Mouse (Mus musculus) gastrocnemius, postnatal 36 days (tissue): ENCODE measurements at regions not wholly inside any gene's neighbourhood (a gene's known extent, or its start where the extent isn't known, plus 50 kb on each side); places are given as distances from the start of the nearest gene placed in this dataset.

Source experiments
- DNase-seq, 2 experiments: peaks; one replicate each; pipeline ENCODE4 v3.0.0; 2022
- intact Hi-C: fragments of 180-260 bp; cut with DNase I; formaldehyde crosslinking; loops from one replicate; pipeline ENCODE4 v1.15.1; 2025

DNA sequence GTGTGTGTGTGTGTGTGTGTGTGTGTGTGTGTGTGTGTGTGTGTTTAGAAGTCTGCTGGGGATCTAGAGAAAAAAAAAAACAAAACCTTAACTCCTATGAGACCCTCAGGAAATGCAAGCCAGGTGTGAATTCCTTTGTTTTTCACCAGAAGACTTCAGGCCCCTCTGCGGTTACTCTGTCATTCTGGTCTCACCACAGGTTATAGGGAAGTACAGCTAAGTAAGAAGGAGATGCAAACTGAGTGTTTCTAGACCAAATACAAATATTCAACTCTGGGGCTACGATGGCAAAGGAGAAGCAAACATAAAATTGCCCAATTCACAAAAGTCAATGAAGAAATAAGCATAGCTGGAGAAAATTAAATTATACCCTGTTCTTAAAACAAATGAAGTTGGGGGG is 54.9 kb upstream of the Basp1 start:
- no peak for DNase-seq
- intact Hi-C loops, result no loop called here

DNA sequence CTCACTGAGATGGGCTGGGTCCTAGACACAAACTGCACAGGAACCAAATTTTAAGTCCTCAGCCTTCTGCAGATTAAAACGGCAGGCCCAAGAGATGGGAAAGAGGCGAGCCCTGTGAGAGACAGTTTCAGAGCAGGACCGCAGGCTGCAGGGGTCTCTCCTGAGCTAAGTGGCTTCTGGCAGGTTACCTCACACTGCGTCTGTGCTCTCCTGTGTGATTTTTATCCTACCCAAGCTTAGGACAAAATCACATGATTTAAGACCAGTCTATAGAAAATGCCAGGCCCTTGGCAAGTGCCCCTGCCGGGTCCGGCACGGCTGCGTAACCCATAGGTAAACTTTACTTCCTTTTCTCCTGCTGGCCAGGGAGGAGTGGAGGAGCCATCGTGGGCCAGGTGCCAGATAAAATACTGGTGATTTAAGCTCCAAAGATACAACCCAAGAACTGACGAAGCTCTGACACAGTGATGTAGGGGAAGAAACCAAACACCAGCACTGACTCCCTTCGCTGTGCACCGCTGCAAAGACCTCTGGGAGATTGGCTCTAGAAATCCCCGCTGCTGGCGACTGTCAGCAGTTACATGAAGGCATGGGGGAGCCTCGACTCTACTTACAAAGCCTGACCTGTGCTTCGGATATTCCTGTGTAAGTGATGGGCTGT is 55.8 kb upstream of the Basp1 start:
- no peak for DNase-seq
- intact Hi-C loops, result no loop called here

DNA sequence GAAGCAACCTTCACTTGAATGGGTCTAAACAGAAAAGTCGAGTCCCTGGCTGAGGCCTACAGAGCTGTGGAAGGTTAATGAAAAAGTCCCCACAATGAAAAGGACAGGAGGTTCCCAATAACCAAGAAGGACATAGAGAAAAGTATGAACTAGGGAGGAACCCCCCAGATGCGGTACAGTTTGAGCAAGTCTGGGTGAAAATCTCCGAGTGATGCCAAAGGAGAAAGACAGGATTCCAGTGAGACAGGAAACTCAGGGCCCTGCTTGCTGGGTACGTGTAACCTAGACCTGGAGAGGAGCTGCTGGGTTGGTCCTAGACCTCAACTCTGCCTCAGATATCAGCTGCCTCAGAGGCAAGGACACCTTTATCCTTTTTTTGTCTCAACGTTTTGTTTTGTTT is 57.8 kb upstream of the Basp1 start:
- no peak for DNase-seq
- intact Hi-C loops, result no loop called here

DNA sequence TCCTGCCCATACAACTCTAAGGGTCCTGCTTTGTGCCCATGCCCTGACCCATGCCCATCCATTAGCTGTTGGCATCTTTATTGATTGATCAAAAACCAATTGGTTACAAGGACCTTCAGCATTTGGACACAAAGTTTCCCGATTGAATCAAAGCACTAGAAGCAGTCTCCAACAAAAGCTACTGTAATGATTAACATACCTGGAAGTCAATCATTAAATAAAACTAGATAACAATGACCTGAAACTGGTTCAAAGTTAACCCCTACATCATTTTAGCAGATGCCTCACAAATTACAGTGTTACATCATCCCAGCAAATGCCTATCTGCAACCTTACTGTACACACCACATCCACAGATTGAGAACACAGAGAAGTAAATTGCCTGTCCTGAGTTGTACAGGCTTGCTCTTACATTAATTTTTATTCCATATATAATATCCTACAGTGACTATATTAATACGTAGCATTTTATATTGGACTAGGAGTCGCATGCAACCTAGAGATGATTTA is 59.7 kb upstream of the Basp1 start:
- intact Hi-C loops, result no loop called here
- no peak for DNase-seq

DNA sequence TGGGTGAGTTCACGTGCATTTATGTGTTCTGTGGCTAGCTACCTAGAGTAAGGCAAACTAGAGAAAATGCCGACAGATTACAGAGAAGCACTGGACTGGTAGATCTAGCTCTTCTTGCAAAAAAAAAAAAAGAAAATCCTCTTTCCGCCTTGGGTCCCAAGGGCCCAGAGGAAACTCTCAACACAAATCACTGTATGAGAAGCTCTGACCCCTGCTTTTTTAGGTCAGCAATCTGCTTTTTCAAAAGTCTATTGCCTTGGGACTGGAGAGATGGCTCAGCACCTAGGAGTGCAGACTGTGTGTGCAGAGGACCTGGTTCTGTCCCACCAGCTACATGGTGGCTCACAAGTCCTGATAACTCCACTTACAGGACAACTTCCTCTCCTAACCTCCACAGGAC is 60.5 kb upstream of the Basp1 start:
- intact Hi-C loops, result no loop called here
- DNase-seq, result no peak

DNA sequence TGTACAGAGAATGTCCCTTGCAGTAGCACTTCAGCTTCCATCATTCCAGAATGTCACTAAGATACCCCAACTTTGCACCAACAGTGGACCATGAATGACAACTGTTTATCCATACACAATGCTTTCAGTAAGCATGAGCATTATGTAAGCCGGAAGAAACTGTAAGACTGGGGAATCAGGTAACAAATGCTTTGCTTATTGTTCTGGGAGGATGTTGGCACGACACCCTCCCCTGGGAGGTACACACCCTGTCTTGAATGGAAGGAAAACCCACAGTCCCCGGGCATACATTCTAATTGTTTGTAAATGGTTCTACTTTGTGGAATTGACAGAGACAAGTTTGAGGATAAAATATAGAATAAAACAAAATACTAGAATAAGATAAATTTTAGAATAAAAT is 69.0 kb upstream of the Basp1 start:
- intact Hi-C loops, result no loop called here

DNA sequence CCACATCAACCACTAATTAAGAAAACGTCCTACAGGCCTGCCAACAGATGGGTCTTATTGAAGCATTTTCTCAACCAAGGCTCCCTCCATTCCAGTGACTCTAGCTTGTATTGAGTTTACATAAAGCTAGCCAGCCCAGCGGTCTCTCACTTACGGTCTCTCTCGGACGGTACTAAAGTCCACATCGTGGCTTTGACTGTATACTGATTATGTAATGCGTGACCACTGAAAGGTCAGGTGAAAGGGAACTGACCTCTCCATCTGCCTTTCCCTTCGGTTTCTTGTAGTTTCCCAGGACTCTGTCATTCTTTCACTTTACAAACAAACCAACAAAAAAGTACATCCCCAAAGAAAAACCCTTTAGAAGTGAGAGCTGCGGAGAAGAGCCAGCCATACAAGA is 71.8 kb upstream of the Basp1 start:
- DNase-seq, result no peak
- intact Hi-C loops, result loop anchor here (5.0 kb wide), 1 partner anchor 232 kb away; no protein-coding TSS in a partner anchor

More for the DNA sequence above, 69.0 kb upstream of the Basp1 start:
- DNase-seq, result peak in 1 of 2 experiments; percentile 32

DNA sequence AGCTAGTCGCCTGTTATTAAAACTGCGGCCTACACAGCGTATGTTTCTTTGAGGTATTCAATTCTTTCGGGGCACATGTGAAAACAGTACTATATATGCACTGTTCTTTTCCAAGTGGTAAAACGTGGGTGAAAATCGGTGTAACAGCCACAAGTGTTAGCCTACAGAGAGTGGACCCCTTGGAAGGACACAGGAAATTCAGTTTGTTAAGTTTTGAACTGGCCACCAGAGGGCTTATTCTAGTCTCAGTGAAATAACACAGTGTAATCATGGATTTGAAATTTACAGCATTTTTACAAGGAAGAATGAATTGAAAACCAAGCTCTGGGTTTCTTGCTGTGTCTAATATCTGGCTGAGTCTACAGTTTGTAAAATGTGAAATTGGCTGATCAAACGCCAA is 72.6 kb upstream of the Basp1 start:
- DNase-seq, result no peak
- intact Hi-C loops, result loop anchor here (5.0 kb wide), 1 partner anchor 231 kb away; no protein-coding TSS in a partner anchor

DNA sequence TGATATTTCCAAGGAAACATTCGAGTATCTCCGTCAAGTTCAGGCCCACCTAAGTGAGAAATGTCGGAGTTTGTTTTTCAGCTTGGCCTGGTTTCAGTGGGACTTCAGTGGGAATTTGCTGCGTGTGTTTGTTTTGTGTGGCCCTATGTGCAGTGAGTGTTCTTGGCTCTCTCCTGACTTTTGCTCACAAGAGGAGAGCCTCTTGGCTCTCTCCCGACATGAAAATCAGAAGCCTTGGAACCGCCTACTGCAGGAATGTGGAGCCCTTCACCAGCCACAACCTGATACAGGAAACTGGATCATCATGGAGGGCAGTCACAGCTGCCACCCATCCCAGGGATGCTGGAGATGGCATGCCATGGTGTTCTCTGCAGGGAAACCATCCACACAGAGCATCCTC is 76.2 kb upstream of the Basp1 start:
- intact Hi-C loops, result loop anchor here (5.0 kb wide), 1 partner anchor 227 kb away; no protein-coding TSS in a partner anchor
- no peak for DNase-seq

DNA sequence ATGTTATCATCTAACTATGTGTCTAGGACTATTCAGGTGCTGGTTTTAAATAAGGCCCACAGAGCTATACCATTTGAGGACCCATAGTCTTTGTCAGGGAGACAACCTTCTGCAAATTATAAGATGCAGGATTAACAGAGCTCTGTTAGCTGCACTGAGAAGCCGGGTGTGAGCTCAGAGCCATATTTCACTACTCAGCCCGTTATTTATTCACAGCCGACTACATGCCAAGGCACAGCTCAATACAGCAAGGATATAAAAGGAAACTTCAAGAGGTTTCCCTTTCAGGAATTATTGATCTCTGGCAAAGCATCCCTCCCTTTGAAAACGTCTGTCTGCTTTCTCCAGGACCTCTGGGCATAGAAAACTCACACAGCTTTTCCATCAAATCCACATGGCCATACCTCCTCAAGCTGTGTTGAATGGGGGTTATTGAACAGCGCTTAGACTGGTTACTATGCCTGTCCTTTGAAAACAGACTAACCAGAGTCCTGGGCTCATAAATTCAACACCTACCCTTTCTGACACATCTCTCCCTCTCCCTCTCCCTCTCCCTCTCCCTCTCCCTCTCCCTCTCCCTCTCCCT is 78.7 kb upstream of the Basp1 start:
- intact Hi-C loops, result no loop called here

DNA sequence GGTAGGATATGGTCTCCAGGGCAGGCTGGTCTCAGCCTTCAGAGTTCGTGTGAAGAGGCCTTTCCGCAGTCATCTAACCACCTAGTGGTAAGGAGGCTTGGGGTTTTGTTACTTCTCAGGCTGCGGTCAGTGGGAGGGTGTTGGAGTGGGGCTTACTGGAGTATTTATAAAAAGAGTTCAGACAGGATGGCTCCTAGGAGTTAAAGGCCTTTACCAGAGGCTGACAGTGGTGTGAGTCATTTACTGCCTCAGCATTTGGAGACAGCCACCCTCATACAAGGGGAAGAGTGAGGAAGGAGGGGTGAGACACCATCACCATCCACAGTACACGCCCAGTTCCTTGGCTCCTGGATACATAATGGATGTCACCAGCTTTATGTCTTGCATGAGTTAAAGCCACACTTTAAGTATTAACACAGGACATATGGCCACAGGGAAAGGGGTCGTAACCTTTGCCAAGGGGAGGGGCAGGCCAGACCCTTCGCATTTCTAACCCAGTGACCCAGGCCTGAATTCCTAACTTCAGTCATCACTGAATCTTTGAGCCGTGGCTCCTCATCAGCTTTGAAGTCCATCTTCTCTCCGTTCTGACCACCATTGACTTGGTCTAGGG is 81.2 kb upstream of the Basp1 start:
- no peak for DNase-seq
- intact Hi-C loops, result no loop called here

More for the DNA sequence above, 78.7 kb upstream of the Basp1 start:
- DNase-seq, result no peak

DNA sequence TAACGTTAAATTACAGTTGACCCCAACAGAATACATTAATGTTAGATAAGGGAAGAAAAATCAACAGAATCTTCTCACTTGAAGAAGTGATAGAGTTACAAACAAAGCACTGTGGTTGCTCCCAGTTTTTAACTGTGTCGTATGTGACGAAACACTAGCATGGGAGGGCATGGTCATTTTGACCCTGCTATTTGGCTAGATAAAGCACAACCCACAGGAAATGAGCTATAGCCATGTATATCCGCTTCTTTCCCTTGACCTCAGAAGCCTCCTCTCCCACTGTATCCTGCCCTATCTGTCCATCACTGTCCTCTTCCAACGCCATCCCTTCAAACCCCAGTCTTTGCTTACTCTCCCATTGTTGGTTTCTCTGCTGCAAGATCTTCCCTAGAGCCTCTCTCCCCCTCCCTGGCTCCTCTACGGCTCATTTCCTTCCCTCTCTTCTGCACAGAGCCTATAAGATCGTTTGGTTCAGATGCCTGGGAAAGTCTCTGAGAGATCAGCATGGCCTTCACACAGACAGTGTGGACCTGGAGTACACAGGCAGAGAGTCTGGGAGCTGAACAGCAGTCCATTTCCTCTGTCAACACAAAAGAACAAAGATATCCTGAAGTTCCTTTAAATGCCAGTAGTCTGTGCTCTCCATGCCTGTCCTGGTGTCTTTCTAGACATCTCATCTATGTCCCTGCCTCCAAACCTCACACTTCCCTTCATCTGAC is 82.5 kb upstream of the Basp1 start:
- intact Hi-C loops, result no loop called here
- no peak for DNase-seq

DNA sequence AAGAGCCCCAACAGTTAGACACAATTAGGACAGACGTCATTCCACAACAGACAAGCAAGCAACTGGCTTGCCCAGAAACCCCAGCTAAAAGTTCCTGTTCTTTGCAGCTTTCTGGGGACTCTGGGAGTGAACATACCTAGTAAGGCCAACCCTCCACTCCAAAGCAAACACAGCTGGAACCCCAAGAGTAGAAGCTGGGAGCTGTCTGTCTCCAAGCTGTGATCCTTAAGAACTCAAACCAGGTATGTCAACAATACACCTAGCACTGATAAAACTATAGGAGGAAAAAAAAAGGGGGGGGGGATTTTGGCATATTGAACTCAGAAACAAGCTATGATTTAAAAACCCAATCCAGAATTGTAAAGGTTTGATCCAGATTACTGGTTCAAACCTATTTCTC is 84.2 kb upstream of the Basp1 start:
- no peak for DNase-seq
- intact Hi-C loops, result no loop called here

DNA sequence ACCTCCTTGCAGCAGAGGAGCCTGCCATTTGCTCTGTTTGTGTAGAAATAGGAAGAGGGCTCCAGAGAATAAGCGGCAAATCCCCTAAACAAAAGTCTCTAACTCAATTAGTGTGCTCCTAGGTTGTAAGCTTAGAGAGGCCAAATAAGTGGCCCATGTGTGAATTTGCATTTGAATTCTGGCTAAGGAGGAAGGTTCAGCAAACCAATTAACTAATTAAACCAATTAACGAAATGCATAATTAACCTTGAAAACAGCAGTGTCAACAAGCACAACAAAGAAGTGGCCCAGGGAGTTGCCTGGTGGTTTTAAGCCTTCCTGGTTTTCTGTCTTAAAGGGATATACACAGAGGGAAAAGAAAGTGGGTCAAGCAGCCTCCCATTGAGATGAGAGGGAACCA is 84.9 kb upstream of the Basp1 start:
- intact Hi-C loops, result no loop called here
- DNase-seq, result no peak

DNA sequence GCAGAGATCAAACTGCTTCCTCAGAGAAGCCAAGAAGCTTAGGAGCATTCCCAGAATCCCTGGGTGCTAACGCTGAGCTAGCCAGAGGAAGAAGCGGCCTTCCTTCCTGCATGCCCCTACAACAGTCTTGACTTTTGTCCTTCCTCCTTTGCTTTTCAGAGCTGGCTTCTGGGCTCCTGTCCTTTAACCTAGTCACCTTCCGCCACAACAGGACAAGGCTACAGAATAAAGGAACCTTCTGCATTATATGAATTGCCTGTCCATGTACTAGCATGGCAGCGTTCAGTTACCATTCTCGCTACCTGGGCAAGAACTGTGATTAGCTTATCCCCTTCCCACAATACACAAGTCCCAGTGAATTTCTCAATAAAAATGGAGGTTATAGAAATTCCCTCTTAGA is 88.9 kb upstream of the Basp1 start:
- no peak for DNase-seq
- intact Hi-C loops, result no loop called here

DNA sequence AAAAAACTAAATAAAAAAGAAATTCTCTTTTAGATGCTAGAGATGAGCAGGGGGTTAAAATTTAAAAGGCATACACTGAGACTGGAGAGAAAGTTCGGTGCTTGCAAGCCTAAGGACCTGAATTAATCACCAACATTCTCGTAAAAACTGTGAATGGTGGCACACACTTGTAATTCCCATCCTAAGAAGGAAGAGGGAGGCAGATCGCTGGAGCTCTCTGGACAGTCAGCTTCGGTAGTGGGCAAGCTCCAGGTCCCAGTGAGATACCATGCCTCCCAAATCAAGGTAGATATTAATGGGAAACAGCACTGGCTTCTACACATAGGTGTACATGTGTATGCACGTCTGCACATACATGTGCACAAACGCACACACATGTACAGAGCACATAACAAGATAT is 89.5 kb upstream of the Basp1 start:
- intact Hi-C loops, result no loop called here
- DNase-seq, result no peak

DNA sequence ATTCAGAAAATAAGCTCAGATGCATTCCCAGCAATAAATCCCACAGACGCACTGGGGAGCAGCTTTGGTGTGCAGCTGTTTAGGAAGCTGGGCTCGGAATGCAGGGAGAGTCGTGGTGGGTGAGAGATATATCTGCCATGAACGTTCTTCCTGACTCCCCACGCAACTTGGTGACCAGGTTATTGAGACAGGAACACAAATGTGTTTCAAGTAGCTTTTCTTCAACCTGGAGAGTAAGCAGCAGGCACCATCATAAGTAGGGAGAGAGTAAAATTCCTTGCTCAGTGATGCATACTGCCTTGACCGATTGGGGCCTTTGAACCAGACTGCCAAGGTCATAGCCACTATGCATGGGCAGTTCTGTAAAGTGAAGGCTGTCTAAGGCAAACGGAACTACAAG is 95.6 kb upstream of the Basp1 start:
- no peak for DNase-seq
- intact Hi-C loops, result no loop called here

DNA sequence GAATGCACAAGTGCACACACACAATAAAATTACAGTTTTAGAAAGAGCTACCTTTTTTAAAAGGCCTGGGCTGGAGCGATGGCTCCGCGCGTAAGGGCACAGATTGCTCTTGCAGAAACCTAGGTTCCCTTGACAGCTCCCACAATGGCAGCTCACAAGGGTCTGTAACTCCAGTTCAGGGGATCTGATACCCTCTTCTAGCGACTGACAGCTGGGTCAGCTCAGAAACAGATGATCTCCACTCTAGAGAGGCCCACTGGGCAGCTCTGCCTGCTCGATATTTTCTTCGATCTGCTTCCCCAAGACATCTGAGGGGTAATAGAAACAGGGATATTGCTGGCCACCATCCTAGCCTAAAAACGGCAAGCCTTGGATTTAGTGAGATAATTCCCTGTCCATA is 96.0 kb upstream of the Basp1 start:
- intact Hi-C loops, result no loop called here

DNA sequence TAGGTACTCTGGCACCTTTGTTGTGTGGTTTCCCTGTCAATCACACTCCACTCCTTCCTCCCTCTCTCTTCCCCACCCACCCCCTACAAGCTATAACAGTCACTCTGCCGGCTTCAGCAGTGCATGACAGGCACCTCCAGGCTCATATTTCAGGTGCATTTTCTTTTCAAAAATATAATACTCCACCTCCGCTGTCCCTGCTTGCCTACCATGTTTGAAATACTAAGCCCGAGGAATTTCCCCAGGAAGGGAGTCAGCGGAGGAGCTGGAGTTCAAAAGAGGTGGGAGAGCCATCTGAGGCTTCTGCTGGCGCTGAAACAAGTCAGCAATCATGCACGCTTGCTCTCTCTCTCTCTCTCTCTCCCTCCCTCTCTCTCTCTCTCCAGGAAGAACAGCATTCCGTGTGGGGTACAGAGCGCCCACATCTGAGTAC is 96.5 kb upstream of the Basp1 start:
- intact Hi-C loops, result no loop called here
- DNase-seq, result no peak

More for the DNA sequence above, 96.0 kb upstream of the Basp1 start:
- DNase-seq, result no peak

DNA sequence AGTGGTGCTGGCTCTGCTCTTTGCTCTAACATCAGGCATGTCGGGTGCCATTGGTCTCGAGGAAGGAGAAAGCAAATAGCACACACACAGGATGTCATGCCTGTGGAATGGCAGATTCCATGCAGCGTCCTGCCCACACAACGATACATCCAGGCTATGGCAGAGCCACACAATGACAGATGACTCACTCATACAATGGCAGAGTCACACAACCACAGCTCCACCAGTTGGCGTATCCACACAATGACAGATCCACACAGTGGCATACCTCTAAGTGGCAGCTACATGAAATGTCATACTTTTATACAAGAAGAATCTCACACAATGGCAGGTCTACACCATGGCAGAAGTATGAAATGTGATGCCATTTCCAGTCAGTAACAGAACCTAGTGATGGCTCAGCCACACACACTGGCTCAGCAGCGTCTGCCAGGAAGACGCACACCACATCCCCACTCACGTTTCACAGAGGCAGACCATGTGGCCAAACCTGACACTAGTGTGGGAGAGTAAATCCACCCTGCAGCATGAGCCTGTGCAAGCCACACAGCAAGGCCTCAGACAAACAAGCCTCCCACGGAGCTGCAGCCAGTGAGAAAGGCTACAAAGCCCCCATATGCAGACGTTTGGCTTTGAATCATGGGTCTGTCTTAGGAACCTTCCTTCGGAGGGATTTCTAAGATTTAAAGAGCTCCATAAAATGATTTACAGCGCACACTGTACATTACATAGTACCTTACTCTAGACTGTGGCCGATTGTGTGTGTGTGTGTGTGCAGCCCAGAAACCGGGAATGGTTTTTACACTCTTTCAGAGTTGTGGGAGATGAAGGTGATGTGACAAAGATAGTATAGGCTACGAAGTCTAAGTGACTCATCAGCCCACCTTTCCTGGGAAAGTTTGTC is 104.0 kb upstream of the Myo10 start:
- intact Hi-C loops, result no loop called here
- no peak for DNase-seq
